Mouse (Mus musculus) naive thymus-derived CD4-positive, alpha-beta T cell, adult 2 months (primary cell): ENCODE data around the gene Mamdc2.
A peak's percentile ranks its signal among the peaks of the same experiment; 100 is the strongest.

ENCODE experiments used
- DNase-seq: peaks from one replicate; pipeline ENCODE4 v3.0.0-alpha.2; 2011; ENCODE audit warnings: low read depth

Gene Mamdc2

DNA sequence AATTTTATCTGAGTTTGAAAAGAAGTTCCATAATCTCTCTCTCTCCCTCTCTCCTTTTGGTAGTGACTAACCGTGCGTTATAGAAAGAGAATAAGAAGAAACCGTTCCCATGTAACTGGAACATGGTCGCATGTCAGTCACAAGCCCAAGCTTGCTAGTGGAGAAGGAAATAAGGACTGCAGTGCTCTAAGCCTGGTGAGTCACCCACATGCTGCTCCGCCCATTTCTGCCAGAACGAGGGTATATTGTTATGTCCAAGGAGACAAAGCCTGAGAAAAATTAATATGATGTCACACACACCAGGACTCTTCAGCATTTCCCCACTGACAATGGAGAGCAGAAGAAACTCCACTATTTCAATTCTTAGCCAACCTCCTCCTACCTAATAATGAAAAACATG lies 93.5 kb downstream of the Mamdc2 start:
- DNase-seq: no peak

DNA sequence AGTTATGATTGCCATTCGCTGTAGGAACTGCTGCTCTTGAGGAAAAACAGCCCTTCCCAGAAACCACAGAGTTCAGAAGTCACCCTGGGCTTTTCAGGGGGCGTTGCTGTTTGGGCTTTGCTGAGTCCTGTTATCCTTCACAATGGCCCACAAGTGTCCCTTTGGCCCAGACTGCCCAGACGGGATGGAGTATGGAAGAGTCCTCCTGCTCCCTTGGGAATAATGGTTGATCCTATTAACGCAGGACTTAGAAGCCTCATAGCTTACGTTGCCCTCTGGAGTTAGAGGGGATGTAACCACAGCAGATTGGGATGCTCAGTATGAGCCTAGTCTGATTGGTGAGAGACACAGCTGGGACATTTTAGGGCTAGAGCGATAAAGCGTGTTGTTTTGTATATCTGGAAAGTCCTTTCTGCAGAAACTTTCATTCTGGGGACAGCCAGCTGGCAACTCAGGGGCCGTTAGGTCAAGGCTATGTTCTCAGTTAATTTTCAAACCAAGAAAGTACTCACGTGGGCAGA lies 94.3 kb downstream of the Mamdc2 start:
- DNase-seq: no peak

DNA sequence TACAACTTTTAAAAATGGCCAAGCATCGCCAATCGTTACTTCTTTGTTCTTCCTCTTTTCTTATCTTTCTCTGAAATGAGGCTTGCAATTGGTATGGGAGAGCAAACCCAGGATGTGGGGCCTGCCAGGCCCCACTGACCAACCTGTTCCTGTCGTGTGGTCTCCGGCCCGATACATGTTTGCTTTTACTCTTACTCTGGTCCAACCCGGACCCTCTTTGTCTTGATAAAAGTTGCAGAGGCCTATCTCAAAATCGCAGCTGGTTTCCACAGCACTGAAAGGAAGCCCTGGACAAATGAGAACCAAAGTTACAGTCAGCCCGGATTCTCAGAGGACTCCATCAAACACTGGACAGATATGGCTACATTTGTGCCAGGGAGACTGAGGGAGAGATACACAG lies 95.1 kb downstream of the Mamdc2 start:
- DNase-seq: no peak

DNA sequence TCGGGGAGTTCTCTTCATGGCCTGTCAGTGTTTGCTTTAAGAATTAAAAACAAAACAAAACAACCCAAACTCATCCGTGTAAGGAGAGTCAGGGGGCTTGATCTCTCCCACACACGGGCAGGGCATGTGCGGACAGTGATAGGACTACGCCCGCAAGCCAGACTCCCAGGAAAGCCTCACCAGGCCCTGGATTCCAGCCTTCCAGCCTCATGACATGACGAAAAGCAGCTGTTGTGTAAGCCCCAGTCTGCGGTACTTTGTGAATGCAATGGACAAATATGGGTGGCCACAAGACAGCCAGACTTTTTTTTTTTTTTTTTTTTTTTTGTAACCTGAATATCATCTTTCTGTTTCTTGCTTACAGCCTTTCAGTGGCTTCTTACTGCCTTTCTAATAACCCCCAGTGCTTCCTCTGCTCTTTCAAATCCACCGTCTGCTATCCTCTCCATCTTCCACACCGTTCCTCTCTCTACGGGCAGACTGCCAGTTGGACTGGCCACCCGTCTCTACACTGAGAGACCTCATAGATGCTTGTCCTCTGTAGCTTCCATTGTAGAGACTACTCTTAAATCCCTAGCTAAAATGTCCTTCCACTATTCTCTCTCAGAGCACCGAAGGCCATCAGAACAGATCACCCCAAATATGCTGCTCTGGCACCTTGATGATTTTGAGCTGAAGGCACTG lies 96.3 kb downstream of the Mamdc2 start:
- DNase-seq: no peak

DNA sequence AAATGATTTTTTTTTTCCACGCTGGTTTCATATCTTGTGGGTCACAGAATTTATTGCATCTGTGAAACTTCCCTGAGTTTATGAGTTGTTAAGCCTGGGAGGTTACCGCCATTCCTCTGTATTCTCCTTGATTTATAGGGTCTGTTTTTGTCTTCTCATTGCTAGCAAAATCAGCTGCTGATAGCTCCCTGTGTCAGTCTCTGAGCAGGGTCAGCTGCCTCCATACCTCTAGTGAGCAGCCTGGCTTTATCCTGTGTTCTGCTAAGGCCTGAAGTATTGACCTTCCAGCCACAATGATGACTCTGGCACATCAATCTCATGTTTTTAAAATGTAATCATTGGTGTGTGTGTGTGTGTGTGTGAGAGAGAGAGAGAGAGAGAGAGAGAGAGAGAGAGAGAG lies 98.3 kb downstream of the Mamdc2 start:
- DNase-seq: no peak

DNA sequence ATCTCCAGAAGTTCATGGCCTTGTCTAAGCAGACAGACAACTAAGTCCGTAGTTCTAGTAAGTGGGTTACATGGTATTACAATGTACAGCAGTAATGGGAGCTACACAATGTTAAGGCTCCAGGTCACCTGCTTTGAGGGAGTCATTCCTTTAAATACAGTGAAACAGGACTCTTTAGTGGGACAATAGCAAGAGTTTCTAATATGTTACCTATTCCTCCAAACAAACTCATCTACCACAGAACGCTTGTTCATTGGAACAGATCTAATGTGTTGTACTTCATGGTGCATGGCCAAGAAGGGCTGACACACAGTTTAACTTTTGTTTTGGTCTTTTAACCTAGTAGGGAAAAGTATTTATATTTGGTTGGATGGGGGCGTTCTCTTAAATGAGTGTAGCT lies 105.5 kb downstream of the Mamdc2 start:
- no peak for DNase-seq

DNA sequence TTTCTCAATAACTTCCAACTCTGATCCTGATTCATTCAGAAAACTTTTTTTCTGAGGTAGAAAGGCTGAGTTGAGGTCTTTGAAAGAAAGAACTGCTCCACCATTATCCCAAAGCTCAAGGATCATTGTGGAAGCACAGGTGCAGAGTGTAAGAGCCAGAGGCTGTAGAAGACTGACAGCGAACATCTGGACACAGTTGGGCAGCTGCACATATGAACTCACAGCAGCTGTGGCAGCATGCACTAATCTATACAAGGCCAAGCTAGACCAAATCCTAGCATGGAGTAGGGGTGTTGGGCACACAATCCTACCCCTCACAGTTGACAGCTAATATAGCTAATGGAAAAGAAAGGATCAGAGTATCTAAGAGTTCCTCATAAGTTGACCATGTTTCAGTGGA lies 115.4 kb downstream of the Mamdc2 start:
- DNase-seq: no peak

DNA sequence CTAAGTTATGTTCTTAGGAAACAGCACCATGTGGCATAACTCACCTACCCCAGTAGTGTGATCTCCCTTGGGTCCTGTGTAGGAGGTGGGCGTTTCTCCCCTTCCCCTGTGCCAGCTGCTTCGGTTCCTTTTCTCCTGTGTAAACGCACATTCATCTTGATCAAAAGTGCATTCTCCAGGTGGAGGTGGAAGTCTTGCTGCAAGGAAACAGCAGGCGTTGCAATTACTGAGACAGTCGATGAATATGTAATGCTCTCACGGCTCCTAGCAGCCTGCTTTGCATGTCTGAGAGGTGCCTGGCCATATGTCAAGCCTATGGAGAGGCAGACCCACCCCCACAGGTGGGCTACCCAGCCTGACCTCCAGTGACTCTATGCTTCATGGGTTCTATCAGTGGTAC lies 117.4 kb downstream of the Mamdc2 start:
- no peak for DNase-seq

DNA sequence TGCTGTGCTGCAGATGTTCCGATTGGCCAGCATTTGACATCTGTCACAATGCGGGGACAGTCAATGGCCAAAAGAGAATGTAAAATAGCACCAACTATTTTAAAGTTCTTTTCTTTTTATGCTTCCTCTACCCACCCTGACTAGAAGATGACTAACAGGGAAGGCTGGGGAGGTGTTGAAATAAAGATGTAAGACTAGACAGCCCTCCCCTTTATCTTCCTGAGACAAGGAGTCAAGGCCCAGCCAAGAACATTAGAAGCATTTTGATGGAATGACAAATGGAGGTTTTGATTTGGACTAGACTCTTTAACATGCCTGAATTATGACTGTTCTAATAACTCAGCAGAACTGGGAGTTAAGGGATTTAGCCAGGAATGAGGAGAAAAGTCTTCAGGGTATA lies 118.9 kb downstream of the Mamdc2 start:
- no peak for DNase-seq

DNA sequence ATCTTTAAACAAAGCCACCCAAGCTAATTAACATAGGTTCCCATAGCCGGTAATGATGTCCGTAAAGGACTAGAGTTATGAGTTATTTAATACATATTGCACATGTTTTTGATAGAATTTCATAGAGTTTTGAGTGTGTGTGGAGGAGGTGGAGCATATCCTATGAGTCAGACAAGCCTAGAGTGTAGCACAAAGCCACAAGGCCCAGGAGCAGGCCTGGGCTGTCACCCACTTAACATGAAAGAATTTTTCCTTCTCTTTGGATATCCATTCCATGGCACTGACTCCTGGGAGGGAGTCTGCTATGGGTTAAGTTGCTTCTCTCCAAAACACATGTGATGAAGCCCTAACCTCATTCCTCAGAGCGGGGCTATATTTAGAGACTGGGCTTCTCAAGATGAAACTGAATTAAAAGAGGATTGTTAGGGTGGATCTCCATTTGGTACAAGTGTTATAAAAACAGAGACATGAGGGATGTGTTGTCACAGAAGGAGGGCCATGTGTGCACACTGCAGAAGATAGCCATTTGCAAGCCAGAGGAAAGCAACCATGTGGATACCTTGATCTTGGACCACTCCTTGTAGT lies 121.1 kb downstream of the Mamdc2 start:
- DNase-seq: no peak

DNA sequence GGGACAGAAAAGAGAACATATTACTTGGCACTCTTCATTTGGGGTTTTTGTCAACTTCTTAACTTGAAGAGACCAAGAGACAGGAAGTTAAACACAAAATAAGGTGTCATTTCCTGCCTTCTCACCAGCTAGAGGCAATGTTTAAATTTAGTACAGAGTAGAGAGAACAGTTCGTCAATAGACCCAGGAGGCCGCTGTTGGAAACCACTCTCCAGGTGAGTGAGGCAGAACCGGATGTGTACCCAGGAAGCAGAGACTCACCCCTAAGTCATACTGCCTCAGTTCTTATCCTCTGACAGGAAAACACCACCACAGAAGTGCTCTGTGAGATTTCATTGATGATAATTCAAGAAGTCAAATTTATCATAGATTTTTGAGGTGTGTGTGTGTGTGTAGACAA lies 125.1 kb downstream of the Mamdc2 start:
- peak; percentile 92 for DNase-seq

DNA sequence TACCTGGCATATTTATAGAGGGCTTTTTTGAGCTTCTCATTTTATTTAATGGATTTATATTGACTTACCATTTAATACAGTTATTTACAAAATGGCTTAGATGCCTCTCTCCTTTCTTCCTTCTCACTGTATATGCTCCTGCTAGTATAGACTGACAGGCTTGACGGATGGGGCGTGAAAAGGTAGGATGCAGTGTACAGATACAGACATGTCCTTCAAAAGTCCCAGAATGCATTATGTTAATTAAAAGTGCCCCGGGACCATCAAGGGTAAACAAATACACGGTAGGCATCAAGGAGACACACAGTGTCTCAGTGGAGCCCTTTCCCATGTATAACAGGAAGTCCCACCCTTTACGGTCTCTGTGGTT lies 130.3 kb downstream of the Mamdc2 start:
- no peak for DNase-seq

DNA sequence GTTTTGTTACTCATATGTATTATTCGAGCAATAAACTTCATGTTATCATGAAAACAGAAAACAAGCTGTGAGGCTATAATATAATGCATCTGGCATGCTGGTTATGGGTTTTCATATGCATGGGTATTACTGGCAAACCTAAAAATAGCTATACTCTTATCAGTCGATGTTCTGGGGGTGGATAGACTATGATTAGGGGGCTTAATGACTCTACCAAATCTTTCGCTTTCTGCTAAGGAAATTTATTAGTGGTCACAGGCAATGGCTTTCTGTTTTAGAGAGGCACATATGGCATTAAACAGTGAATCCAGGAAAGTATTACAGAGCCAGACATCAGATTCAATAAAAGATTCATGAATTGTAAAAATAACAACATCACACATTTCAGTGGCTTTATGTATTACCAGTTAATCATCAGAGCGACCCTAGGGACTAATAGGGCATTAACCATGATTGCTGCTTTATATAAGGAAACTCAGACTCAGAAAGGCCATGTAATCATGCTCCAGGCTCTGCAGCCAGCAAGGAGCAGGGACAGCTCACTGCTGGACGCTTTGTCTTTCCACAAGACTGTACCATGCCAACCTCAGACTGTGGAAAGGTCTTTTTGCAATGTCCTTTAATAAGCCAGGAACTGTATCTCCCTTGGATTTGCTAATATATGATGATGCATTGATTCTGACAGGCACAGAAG lies 130.8 kb downstream of the Mamdc2 start:
- DNase-seq: no peak

DNA sequence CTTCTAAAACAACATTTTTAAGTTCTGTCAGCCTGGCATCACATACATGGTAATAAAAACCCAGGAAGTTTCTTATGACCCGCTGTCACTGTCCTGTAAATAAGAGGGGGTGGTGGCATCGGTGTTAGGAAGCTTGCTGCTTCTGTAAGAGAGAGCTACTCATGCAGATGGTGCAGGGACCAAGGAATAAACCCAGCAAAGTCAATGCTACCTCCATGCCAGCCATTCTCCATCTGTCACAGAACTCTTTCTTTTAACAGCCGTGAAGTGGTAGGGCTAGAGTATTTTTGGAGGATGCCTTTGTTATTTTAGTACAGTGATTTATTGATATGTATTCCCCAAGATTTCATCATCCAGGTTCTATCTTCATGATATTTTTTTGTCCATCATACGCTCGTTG lies 131.4 kb downstream of the Mamdc2 start:
- no peak for DNase-seq

DNA sequence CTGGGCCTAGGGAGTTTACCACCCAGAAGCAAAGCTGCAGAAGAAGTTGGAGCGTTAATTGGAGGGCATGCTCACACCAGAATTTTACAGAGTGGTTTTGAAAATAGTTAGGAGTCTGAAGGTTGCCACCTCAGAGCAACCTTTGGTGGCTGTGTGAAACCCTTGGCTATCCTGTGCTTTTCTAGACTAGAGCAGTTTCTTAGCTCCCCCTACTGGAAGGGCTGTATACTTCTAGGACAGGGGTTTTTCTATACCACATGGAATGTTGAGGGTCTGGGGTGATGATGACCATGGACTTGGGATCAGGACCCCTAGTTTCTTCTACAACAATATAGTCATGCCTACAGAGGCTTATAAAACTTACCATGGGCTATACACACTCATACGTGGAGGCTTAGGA lies 138.3 kb downstream of the Mamdc2 start:
- DNase-seq: peak; percentile 42

DNA sequence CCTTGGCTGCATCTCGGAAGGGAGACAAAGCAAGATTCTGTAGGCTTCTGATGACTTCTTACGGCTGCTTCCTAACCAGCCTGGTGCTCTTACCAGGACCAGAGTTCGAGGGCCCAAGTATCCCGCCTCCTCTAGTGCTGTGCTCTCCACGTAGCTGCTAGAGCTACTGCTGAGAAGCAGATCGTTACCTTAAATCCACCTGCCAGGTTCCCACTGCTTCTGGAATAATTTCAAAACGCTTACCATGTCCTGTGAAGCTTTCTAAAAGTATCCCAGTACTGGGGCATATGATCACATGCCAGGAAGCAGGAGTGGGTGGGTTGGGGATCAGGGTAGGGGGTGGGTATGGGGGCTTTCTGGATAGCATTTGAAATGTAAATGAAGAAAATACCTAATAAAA lies 141.6 kb downstream of the Mamdc2 start:
- no peak for DNase-seq

DNA sequence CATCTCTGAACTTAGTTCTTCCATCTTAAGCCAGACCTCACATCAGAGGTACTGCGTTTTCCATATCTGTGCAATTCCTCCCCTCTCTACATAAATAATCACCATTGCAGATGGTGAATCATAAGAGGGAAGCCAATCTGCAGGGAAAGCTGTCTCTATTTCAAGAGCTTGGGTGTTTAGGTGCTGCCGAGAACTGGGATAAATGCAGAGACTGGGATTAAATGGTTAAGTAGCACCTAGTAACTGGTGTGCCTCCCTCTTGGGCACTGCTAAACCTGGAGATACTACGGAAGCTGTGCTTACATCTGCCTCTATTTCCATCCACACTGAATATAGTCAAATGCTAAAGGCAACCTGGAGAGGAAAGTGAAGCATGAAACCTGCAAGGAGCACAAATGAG lies 148.3 kb downstream of the Mamdc2 start:
- no peak for DNase-seq

DNA sequence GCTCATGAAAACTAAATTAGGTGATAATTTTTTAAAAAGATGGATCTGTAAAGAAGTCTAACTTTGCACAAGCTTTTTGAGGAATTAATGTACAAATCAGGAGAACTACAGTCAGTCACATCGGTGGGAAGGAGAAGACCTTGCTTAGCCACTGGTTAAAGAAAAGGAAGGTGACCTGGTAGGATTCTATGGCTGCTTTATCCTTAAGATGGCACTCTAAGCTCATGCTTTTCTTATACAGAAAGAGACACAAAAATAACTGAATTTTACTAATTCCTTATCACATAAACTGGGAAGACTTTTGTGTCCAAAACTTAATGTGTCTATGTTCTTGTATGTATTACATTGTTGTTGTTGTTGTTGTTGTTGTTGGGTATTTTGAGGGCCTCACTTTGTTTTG lies 149.3 kb downstream of the Mamdc2 start:
- peak; percentile 40 for DNase-seq

DNA sequence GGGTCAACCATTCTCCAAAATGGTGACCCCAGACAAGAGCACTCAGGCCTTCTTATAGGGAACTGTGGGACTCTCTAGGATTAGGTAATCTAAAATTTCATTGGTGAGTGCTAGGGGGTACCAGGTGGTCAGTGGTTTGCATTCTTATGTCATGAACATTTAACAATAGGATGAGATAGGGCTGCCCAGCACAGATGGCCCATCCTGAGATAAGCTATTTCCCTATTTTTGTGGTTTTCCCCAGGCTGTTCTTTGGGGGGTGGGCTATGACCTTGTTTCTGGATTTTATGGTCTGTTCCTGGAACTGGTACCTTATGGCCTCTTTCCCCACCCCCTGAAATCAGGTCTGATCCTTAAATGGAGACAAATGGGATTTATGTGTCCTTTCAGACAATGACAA lies 151.1 kb downstream of the Mamdc2 start:
- no peak for DNase-seq

DNA sequence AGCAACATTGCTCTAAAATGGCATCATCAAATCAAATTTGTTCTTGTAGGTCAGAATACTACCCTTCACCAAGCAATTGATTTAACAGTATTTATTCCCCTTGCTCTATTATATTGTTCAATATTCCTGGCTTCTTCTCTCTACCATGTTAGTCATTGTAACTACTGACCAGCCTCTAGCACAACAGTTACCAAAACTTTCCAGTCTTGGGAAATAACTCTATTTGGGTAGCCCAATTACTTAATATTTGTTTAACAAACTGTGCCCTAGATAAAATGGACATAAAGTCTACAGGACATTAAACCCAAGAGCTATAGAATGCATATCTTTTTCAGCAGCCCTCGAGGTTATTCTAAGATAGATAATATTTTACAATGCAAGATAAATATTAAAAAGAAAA lies 159.0 kb downstream of the Mamdc2 start:
- DNase-seq: no peak

DNA sequence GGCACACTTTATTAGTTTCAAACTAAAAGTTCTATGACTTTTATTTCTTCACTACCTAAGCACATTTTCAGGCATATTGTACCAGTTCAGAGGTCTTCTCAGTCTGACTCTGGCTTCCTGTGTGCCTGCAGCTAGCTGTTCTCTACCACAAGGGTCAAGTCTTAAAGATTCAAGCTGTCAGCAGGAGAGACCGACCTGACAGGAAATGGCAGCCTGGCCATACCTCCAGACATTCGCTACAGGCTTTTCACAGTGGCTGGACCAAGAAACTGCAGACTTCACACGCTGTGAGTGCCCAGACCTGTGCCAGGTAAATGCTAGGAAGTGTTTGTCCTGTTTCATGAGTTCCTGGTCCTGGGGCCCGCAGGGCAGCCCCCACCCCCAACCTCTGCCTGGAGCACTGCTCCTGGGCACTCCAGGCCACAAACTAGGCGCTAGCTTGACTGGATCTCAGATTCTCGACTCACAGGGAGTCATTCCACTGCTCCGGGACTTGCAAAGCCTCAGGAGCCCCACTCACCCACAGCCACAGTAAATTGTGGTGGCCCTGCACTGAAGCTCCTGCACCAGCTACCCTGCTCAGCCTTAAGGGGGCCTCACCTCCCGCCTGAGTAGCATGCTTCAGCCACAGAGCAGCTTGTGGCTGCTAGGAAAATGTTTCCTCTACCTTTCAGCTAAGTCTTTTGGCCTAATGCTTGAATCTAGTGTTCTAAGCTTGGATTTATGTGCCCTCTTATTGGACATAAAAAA lies 166.2 kb downstream of the Mamdc2 start:
- no peak for DNase-seq

DNA sequence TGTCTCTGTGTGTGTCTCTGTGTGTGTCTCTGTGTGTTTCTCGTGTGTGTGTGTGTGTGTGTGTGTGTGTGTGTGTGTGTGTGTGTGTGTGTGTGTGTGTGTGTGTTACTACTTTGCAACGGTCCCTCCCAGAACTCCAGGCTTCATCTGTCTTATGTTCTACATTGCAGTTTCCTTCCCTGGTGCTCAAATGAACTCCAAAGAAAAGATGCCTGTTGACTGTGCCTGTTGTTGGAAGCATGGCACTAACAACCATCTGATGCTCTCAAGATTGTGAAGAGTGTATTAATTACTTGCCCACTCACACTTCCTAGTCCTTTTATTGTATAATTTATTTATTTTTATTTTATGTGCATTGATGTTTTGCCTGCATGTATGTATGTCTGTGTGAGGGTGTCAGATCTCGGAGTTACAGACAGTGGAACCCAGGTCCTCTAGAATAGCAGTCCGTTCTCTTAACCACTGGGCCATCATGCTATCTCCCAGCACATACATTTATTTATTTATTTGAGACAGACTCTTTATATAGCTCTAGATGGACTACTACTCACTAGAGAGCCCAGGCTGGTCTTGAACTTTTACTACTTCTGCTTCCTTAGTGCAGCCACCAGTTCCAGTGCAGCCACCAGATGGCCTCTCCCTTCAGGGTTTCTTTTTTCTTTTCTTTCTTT lies 174.1 kb downstream of the Mamdc2 start:
- no peak for DNase-seq
